Mouse (Mus musculus) liver, adult 2 months (tissue): ENCODE results near the gene Tmbim4.

Source experiments
- CTCF ChIP-seq: fragments of 200-500 bp; IDR thresholded peaks from 2 replicates; pipeline ENCODE4 v1.5.1; 2011; ENCODE audit warnings: low read depth, low read length, control low read depth
- POLR2A ChIP-seq: fragments of 200-500 bp; IDR thresholded peaks from 2 replicates; pipeline ENCODE4 v1.6.1; 2011; ENCODE audit warnings: low read length, control low read depth; ENCODE audit not compliant: insufficient read depth; ENCODE audit errors: extremely low read depth

DNA sequence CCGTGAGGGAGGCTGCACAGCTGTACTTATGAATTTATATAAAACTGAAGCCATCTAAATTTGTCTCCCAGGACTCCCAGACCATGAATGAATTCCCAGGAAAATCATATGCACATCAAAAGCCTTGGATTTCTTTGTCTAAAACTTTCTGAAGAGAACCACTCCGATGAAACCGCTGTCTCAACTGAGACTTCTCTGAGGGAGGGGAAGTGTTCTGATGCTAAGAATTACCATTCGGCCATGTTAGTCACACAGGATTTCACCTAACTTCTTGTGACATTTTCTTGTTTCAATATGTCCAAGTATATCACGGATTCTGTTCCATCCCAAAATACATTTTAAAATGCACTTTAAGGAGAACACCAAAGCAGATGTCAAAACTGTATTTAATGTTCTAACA, 31.5 kb upstream of the Tmbim4 start:
- TF ChIP-seq CTCF (no peak), POLR2A (no peak)
